Mouse (Mus musculus) cerebellum, postnatal 10 days (tissue): Measurements from ENCODE around the gene Nkx6-2.

Experiments
- DNase-seq, 2 experiments: peaks; one replicate each; pipeline ENCODE4 v3.0.0; 2021; ENCODE audit warnings: mixed read lengths in 2 of 2

The Nkx6-2 gene

DNA sequence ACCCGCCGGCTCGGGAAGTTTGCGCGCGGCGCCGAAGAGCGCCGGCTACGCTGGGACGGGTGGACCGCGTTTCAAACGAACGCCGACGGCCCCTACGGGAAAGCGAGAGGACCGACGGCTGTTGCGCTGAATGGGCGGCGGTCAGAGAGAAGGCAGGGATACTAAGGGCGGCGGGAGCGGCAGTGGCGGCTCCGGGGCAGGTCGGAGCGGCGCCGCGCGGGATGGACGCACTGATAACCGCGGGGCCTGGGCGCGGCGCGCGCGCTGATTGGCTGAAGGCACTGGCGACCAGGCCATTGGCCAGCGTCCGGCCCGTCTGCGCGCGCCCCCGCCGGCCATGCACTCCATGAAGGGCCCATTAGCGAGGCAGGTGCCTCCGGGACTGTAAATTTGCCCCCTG lies at the start of gene Nkx6-2:
Nkx6-2 (minus strand) TSS at position 203 of the 400 bp plus-strand sequence.
- DNase-seq: peak; percentile 76 to 82

DNA sequence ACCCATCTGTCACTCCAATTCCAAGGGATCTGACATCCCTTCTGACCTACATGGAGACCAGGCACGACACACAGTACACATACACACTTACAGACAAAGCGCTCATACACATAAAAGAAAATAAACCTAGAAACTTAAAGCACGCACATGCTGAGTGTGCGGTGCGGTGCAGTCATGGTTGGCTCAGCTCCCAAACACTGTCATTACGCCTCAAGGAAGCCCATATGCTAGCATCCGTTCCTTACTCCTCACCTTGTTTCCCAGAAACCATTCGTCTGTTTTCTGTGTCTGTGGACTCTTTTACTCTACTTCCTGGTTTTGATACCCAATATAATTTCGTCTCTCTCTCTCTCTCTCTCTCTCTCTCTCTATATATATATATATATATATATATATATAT lies 42.6 kb upstream of the Nkx6-2 start:
- peak; percentile 43 to 49 for DNase-seq

DNA sequence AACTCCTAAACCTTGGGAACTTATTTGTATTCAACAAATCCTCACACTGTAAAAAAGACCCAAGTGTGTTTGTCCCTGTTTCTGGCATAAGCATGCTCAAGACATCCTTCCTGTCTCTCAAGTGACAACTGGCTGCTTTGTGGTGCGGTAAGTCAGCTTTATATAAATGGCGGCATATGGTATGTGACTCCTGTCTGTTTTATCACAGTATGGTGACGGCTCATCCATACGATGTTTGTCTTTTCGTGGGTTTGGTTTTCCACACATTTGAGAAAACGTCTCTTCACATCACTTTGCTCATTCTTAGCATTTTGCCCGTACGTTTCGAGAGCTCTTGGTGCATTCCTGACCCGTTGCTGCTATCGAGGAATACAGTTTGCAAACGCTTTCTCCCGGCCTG lies 40.0 kb upstream of the Nkx6-2 start:
- DNase-seq: no peak

DNA sequence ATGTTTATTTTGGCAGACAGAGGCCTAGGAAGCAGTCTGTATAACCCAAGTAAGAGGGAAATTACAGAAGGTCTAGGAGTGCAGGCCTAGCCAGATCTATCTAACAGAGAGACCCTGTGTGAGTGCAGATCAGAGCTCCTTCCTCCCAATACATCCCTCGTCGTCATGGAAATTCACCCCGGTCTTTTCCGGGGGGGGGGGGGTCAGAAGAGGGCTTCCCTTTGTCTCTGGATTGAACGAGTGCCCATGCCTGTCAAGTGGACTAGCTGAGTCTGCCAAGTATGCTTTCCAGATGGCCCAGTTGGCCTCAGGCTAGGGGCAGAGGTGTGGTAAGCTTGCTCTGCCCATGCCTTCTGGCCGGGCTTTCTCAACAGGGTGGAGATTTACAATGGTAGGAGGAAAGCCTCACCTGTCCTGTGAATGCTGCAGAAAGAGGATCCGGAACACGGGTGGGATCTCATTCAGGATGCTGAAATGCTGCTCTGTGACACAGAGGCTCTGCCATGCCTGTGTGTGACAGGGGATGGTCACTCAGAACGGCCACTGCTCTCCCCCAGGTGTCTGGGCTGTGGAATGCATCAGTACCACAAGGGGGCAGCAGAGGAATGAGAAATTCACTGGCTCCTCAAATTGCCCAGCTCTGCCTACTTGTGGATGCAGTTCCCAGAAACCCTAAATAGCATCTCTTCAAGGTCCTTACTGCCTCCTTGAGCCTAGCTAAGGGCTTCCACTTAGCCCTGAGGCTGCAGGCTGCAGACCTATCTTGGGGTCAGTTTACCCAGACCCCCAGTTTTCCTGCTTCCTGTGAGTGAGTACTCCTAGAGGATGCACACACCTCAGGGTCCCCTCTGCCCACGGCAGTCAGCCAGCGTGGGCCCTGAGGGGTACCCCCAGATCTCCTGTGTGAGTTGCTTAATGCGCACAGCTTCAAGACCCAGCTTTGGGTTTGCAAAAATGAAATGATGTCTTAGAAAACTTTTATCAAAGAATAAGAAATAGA lies 33.5 kb upstream of the Nkx6-2 start:
- peak; percentile 91 to 94 for DNase-seq

DNA sequence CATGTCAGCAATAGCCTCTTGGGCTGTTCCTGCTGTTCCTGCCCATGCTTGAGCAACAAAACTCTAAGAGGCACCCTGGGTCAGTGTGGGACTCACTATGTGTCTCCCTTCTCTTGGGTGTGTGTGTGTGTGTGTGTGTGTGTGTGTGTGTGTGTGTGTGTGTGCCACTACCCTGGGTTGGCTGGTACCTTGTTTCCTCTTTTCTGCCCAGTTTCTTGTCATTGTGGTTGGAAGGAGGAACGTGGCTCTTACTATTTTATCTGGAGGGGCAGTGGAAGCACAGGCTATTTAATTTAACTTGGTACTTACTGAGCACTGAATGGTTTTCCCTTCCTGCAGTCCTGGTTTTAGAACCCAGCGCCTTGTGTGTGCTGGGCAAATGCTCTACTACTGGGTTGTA lies 27.7 kb upstream of the Nkx6-2 start:
- no peak for DNase-seq

DNA sequence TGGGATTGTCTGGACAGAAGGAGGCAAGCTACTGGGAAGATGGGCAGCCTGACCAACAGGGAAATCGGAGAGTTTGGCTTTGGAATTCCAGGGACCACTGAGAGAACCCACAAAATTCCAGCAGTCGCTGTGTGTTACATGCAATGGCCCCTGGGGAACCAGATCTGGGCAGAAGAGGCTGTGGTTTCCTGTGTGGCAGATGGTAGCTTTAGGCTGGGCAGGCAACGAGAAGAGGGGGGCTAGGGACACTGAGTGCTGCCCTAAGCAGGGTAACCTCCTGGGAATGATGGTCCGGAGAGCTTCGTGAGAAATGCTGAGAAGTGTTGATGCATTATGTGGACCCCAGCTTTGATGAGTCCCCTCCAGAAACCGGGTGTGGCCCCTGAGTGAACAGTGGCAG lies 13.3 kb upstream of the Nkx6-2 start:
- no peak for DNase-seq

DNA sequence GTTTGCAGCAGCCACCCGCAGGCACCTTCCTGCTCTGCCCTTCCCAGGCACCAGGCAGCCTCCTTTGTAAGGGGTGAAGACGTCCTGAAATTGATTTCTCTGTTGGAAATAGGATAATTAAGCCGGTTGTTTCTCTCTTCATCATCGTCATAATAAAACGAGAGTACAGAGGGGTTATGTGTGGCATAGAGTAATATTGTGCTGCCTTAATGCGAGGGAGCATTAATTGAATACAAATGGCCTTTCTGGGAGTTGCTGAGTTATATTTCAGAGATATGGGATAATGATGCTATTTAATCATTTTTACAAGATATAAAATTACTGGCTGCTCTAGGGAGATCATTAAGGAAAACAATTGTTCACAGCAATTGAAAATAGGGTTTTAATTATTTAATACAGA lies 12.7 kb upstream of the Nkx6-2 start:
- no peak for DNase-seq

DNA sequence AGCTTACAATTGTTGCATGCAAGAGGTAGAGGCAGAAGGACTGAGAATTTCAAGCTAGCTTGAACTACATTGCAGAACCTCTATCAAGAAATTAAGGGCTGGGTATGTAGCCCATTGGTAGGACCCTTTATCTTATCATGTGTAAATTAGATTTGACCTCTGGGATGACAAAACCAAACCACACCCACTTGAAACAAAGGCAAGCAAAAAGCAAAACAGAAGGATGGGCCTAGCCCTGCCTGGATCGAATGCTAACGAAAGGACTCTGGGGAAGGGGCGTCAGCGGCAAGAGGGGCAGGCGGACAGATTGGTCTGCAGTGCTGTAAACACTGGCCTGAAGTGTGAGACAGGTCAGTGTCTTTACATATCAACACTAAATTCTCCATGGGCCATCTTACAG lies 8.7 kb upstream of the Nkx6-2 start:
- no peak for DNase-seq

DNA sequence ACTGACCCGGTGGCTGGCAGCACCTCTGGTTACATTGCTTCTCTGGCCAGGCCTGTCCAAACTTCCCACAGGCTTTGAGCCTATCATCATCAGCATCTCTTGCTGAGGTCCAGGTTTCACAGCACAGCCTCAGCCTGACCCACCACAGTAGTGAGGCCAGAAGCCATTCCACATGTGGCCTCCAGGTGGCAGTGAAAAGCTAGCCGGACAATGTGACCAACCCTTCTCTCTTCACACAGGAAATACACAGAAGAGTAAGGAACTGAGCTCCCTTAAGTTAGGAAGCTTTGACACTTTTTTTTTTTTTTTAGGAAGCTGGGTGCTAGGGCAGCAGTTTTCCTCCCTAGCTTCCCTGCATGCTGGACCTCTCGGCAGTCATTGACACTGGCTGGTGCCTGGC lies 7.7 kb upstream of the Nkx6-2 start:
- DNase-seq: peak; percentile 73 to 75

DNA sequence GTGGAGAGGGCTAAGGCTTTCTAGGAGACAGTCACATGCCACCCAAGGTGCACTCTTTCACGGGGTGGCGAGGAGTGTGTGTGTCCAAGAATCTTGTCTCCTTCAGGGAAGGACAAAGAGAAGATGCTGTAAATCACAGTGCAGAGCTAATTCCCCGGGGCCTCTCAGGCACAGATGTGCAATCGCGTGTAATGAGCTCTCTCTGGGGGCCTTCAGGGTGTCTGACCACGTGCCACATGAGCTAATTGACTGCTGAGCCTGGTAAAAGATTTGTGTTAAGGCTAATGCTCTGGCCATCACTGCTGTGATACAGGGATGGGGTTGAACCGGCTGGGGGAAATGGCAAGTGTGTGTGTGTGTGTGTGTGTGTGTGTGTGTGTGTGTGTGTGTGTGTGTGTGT lies 5.3 kb upstream of the Nkx6-2 start:
- no peak for DNase-seq

DNA sequence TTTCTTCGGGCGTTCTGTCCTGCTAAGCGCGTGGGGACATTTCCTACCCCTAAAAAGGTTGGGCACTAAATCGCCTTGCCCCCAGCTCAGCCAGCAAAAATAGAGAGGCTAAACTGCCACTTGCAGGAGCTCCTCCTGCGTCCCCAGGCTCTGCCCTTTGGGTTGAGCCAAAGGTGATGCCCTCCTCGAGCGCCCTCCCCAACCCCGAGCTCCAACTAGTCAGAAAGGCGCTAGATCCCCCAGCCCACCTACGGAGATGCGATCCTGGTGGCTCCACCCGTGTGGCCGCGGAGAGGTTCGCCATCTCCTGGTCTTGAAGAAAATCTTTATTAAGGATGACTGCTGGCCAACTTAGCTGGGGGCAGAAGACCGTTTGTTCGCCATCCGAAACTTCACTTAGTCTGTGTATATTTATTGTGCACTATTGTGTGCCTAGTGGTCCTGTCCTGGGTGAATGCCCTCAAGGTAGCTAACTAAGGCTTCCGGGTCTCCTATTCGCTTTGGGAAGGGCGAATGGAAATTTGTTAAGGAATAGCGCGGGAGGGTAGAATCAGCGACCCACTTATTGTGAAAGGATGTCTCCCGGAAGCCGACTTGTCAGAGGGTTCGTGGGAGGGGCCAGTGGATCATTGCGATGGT lies 2.7 kb upstream of the Nkx6-2 start:
- DNase-seq: peak in 1 of 2 experiments; percentile 43

DNA sequence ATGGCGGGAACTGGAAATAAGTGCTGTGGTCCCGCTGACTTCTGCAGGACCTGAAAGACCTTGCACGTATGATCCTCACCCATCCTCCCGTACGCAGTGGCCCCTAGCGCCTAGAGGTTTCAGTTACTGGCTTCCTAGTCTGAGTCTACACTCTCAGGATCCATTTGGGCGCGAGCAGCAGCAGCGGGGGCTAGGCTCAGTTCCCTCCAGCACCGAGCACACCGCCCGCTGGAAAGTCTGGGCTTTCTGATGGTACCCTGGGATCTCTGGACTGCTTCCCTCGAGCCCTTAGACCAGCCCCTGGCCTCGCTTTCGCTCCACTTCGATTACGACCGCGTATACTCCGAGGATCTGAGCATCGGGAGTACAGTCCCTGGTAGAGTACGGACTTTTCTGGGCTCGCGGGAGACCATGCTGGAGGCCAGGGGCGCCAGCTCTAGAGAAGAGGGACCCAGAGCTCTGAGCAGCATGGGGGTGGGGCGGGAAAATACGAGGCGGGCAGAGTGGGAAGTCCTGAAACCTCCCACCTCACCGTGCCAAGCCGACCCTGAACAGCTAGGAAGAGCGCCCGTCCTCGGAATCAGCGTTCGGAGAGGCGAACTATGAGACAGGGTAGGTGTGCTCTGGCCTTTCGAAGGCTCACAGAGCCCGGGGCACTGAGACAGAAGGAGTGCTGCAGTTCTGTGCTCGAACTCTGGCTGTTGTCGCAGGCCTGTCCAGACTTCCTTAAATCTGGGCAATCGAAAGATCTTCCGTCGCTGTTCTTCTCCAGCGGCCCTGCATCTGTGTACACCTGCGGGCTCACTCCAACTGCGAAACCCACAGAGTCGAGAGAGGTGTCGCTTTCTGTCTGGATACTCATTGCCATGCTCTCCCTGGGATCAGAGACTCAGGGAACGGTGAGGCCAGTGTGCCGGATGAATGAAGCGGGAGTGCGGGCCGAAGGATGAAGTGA lies 1.9 kb upstream of the Nkx6-2 start:
- DNase-seq: peak; percentile 39 to 55

DNA sequence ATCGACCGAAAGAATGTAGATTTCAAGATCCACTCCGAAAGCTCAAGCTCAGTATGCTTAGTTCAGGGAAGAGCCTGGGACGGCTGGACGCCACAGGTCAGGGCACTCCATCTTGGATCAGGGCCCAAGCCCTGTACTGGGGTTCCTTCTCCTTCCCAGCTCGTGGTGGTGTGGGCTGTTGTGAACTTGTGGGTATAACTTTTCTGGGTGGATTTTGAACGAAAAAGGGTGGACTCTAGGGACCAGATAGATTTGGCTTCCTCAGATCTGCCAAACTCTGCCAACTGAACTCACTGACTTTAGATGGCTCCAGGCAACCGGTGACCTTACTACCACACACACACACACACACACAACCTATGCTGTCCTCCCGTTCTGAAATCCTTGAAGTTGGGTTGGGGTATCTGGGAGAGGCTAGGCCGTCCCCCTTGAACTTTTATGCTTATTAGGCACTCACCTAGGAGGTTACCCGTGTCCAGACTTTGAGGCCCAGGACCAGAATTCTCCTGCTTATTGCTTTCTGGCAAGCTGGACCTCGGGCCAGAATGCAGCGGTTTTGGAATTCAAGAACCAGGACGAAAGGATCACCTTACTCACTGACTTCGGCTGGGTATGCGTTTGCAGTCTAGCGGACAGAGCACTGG lies 619 bp upstream of the Nkx6-2 start:
- DNase-seq: no peak

DNA sequence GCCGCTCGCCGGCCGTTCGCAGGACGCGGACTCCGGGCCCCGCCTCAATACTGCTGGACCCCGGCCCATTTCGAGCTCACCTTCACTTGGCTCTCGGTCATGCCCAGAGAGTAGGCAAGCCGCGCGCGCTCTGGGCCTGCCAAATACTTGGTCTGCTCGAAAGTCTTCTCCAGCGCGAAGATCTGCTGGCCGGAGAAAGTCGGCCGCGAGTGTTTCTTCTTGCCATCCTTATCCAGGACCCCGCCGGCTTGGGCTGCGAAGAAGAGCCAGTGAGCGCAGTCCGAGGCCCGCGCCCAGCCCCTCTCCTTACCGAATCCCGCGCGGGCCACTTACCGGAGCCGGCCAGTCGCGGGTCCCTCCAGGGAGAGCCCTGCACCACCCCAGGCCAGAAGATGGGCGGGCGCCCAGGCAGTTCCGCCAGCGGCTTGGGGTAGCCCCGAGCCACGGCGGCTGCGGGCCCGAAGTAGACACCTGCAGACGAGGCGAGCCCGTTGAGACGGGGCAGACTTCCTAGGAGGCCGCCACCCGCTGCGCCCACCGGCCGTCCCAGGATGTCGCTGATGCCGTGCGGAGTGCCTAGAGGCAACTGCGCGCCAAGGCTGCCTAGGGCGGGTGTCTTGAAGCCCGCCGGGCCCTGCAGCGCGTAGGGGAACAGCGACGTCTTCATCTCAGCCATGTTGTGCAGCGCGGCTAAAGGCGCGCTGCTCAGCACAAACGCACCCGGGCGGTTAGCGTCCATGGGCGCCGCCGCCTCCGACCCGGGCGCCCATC lies 611 bp downstream of the Nkx6-2 start:
- DNase-seq: peak; percentile 58 to 60

DNA sequence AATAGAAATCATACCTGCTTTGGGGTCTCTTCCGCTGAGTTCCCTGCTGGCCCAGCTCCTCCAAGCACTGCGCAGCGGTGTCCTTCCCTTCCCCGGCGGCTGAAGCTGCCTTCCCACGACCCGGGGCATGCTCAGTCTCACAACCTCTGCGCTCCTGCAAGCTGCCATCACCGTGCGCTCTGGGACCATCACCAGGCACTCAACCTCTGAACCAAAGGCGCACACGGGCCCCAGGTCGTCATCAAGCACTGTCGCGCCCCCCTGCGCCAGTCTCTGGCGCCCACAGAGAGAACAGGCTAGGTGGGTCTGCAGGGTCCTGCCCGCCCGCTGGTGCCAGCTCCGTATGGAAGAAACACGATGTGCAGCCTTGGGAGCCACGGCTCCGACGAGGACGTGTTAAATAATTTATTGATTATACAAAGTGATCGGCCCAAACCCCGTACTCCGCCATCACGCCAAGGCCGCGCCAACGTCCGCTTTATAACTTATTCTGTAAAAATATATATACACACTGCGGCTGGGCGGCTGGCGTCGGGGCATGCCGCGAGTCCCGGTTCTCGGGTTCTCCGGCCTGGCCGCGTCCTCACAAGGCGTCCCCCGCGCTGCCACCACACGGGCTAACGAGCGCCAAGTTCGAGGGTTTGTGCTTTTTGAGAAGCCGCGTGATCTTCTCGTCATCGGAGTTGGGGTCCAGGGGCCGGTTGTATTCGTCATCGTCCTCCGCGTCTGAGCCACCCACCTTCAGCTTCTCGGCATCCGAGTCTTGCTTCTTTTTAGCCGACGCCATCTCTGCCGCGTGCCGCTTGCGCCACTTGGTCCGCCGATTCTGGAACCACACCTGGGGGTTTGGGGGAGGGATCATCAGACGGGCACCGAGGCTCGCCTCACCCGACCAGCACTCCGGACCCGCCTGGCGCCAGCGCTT lies 1.5 kb downstream of the Nkx6-2 start:
- peak; percentile 39 to 51 for DNase-seq

DNA sequence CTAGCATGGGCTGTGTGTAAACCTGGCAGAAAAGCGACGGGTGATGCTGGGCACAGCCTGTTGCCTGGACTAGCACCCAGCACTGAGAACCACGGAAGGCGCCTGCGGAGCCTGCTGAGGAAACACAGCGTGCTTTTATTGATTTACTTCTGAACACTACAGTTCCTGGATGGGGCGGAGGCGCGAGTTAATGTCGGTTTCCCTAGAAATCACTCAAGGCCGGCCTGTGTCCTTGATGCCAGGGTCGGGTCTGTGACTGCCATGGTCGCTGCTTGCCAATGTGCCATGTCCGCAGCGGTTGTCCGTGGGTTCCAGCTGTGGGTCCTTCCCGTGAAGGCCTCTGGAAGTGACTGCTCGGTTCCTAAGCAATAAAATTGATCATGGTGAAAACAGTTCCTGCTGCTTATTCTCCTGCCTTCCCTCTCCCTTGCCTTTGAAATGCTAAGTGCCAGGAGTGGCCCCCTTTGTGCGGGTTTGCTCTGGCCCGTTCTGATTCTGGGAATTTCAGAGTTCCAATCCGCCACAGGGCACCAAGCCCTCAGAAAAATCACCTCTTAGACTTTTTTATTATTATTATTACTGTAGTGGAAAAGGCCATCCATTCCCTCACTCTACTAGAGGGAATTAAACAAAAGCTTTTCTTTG lies 3.2 kb downstream of the Nkx6-2 start:
- no peak for DNase-seq

DNA sequence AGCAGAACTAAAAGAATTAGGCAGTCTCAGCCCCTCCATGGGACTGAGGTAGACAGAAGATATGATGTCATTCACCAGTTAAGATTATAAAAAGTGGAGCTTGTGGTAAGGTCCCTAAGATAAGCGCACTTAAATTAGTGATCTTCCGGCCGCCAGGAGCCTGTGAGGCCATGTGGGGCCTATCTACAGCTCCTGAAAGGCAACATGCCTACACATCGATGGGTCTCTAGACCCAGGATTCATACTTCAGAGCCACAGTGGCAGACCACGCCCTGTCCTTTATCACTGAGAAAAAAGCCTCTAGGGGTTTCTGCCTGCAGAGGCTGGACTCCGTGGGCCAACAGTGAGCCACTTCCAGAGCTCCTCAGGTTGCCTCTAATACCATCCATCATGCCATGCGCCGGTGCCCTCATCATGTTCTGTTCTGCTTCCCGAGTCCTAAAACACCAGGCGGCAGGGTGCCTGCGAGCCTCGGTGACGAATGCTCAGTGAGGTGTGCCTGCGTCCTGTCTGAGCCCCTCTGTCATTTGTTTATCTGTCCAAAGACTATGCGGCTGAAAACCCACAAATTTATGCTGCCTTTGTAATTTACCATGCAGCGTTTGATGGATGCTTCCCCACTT lies 6.4 kb downstream of the Nkx6-2 start:
- no peak for DNase-seq

DNA sequence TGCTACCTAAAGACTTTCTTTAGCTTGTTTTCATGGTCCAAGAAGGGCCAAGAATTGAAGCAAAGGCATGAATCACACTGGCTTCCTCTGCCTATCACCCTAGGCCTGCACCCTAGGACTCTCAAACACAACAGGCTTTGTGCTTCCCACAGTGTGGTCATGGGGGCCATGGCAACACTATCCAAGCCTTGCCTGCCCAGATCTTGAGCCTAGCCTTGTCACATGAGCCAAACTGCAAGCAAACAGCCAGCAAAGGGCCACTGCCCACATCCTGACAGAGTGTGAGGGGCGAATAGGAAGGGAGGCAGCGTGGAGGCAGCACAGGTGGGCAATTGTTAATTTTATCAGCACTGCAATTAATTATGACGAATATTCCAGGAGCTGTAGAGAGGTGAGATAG lies 9.9 kb downstream of the Nkx6-2 start:
- DNase-seq: no peak

DNA sequence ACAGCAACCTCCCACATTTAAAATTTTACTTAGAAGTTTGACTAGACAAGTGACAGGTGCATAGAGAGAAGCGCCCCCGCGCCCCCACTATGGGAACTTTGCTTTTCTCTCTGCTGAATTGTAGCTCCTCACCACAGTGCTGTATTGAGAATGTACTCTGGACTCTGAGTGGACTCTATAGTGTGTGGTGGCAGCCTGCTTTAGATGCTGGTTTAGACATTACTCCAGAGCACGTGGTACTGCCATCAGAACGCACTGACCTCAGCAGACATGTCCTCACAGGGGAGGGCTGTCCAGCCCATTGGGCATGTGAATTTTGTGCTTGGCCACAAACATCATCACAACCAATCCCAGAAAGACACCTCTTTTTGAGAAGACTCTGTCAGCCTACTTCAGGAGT lies 11.8 kb downstream of the Nkx6-2 start:
- no peak for DNase-seq
